Mouse (Mus musculus): Measurements from ENCODE around the gene Prpf18.

Prpf18 gene

DNA sequence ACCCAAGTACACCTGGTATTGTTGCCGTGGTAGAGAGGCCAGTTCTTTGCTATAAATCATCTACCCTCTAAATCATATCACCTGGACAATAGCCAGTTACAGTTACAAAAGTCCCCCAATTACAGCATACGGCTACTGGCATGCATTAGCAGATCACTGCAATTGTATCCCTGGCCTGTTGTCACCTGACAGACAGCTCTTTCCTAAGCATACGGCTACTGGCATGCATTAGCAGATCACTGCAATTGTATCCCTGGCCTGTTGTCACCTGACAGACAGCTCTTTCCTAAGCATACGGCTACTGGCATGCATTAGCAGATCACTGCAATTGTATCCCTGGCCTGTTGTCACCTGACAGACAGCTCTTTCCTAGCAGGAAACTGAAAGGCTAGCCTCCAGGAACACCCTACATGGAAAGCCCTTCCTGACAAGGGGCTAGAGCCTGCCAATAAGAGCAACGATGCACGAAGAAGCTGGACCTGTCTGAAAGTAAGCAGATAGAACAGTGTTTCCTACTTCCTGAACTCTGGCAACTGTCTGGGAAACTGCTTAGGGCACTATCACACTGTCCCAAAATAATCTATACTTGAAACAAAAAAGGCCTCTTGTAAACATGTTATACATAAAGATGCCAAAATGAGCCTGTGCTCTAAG is 37.5 kb downstream of the Prpf18 start:
- peak; percentile 26 to 56 for DNase-seq

DNA sequence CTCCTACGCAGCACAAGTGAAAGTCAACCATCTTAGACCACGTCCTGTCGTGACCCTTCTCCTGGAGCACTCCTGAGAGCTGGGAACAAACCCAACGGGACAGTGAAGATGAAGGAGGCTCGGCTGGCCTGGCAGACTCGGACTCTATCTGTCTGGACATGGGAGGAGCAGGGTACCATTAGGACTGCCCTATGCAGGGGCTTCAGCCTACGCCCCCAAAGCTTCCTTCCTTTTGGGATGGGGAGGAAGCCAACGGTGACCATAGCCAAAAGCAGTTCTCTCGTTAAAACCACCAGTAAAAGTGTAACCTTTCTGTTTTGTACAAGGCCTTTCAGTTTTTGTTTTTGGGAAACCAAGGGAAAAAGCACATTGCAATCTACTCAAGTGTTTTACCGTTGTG is 40.2 kb downstream of the Prpf18 start:
- DNase-seq = peak in 1 of 2 experiments; percentile 60

DNA sequence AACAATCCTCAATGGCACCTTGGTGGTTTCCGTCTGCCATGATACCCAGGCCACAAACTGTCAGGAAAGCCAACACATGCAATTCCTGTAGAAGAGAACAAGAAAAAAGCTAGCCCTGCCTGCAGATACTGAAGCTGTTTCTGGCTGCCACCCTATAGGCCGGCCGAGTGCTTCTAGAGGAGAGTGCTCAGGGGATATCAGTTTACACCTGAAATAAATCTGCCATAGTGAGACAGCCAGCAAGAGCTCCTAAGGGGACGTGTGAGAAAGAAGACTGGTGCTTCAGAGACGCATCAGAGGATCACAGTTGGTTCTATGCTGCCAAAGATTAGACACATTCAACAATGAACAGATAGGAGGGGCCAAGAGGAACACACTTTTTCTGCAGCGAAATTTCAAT is 40.6 kb downstream of the Prpf18 start:
- no peak for DNase-seq

DNA sequence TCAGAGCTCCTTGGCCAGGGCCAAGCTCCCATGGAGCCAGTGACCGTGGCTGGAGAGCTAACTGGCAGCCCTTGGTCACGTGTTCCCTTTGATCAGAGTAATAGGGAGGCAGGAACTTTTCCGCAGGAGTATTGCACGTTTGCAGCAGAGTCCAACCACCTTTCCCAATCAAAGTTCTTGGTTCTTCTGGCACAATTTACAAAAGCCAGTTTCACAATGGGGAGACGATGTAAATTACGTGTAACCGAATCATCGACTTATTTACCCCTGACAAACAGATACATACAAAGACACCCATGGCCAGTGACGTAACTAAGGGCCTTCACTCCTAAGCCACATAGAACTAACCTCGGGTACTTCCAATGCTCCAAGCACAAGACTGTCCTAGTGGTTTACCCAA is 42.5 kb downstream of the Prpf18 start:
- no peak for DNase-seq

DNA sequence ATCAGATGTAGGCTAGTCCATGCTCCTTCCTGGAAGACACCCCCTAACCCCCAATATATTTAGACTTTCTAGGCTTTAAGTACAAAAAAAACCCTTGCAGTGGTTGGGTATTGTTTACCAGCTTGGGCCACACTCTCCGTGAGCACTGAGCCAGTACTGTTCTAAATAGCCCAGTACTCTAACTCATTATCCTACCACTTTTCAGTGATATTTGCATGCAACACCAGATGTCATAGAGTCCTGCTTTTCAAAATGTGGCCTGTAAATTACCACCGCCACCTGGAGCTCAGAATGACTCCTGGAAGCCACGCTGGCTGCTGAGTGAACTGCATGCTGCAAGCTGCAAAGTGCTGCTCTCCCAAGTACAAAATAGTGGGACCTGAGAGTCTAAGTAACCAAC is 43.7 kb downstream of the Prpf18 start:
- no peak for DNase-seq

DNA sequence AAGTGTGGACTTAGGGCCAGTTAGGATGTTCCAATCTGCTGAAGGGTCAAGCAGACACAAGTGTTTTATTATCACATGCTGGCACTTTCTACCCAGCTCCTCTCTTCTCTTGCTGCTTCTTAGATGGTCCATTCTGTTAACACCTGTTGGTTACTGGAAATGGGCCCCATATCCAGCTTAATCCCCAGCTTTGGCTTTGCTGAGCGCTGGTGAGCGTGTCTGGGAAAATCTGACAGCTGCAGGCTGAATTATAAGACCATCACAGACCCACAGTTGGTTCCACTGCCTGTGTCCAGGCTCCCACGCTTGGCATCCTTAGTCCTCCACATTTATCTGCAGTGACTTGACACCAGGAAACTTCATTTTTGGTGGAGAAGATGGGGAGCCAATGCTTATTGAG is 45.4 kb downstream of the Prpf18 start:
- no peak for DNase-seq

DNA sequence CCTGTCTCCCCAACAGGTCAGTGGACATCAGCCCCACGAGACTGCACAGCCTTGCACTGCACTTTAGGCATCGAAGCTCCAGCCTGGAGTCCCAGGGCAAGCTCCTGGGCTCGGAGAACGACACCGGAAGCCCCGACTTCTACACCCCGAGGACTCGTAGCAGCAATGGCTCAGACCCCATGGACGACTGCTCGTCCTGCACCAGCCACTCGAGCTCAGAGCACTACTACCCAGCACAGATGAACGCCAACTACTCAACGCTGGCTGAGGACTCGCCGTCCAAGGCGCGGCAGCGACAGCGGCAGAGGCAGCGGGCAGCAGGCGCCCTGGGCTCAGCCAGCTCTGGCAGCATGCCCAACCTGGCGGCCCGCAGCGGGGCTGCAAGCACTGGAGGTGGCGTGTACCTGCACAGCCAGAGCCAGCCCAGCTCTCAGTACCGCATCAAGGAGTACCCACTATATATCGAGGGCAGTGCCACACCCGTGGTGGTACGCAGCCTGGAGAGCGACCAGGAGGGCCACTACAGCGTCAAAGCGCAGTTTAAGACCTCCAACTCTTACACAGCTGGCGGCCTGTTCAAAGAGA is 48.5 kb downstream of the Prpf18 start:
- peak; percentile 7 to 56 for DNase-seq

DNA sequence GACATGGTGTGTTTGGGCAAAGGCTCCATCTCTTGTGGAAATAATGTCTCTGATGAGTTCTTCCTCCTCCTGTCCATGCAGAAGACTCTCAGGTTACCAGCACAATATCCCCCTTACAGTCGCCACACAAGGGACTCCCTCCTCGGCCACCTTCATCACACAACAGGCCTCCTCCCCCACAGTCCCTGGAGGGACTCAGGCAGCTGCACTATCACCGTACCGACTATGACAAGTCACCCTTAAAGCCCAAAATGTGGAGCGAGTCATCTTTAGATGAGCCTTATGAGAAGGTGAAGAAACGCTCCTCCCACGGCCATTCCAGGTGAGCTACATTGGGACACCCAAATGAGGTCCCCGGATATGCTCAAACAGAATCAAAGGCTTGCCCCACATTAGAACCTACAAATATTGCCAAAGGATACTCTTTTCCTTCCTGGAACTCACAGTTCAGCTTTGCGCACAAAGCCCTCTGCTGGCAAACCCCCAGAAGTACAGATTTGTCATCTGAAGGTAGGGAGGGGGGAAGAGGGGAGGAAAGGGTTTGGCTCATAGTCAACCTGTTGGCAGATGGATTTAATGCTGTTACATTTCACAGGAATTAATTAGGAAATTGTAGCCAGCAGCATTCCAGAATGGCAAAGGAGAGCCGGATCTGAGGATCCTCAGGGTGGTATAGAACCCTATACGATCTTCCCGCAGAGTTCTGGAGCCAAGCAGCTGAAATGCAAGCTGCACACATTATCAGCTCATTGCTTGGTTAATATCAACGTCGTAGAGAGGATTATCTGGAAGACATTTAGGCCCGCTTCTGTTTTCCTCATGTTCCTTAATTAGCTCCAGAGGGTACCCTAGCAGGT is 50.7 kb downstream of the Prpf18 start:
- peak; percentile 80 to 82 for DNase-seq

DNA sequence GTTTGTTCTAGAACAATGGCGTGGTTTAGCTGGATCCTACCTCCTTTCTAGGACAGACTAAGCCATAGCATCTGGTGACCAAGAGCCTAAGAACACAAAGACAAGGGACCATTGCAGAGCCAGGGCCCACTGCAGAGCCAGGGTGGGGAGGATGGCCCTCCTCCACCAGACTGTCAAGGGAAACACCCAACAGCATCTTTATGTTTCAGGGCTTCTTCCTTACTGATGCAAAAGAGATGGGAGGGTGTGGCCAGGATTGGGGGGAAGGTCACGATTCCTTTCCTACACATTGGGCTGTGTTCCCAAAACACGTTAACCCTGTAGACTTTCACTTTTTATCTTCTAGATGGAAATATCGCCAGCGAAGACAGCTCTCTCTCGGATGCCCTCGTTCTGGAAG is 54.9 kb downstream of the Prpf18 start:
- DNase-seq = peak in 1 of 2 experiments; percentile 10

DNA sequence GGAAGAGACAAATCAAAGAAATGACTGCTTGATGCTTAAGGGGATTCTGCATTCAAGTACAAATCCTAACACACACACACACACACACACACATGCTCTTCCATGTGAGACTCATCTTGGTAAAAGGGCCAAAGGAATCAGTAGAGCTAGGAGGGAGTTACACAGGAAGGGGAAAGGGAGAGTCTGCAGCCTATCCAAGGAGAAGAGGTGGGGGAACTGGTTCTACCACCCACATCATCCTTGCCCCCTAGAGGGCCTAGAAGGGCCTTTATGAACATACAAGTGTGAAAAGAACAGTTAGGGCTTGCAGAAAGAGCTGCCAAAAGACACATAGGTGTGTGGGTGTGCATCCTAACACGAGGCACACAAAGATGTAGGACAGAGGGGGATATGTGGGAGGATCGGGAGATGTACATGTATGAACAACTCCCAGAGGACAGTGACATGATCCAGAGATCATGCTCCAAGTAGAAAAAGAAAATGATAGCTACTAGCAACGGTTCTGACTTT is 58.0 kb downstream of the Prpf18 start:
- no peak for DNase-seq

DNA sequence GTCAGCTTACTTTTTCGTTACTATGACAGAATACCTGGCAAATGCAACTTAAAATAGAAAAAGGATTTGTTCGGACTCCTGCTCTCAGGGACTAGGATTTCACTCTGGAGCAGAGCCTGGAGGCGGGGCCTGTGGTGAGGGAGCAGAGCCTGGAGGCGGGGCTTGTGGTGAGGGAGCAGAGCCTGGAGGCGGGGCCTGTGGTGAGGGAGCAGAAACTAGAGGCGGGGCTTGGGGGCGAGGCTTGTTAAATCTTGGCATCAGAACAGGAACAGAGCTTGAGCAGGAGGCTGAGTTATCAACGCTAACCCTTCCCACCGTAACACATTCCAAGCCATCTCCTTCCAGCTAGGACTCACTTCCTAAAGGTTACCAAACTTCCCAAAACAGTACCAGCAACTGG is 58.5 kb downstream of the Prpf18 start:
- peak; percentile 80 to 87 for DNase-seq

DNA sequence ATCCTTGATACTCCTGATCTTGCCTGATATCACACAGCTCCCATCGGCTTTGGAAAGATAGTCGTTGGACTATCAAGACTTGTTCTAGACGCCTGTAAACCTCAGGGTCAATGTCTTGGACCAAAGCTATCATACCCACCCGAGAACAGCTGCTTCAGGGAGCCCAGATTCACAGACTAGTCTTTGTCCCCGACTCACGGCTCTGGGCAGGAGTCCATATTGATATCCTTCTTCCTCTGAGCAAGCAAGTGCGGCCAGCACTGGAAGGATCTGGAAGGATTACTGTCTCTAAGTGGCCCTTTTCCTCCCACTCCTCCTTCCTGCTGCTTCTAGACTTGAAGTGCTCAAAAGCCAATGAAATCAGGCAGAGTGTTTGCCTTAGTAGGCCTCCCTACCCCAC is 59.2 kb downstream of the Prpf18 start:
- DNase-seq = no peak

DNA sequence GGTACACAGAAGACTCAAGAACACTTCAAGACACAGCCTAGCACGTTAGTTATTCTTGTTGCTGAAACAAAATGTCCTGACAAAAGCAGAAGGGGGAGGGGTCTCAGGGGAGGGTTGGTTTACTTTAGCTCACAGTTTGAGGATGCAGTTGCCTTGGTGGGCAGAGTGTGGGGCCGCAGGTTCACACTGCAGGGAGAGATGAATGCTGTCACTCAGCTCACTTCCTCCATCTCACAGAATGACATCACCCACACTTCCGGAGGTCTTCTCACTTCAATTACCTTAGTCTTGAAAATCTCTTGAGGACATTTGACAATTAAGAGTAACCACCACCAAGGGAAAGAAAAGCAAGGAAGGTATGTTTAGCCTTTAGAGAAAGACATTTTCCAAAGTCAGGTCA is 60.3 kb downstream of the Prpf18 start:
- peak in 1 of 2 experiments; percentile 17 for DNase-seq

DNA sequence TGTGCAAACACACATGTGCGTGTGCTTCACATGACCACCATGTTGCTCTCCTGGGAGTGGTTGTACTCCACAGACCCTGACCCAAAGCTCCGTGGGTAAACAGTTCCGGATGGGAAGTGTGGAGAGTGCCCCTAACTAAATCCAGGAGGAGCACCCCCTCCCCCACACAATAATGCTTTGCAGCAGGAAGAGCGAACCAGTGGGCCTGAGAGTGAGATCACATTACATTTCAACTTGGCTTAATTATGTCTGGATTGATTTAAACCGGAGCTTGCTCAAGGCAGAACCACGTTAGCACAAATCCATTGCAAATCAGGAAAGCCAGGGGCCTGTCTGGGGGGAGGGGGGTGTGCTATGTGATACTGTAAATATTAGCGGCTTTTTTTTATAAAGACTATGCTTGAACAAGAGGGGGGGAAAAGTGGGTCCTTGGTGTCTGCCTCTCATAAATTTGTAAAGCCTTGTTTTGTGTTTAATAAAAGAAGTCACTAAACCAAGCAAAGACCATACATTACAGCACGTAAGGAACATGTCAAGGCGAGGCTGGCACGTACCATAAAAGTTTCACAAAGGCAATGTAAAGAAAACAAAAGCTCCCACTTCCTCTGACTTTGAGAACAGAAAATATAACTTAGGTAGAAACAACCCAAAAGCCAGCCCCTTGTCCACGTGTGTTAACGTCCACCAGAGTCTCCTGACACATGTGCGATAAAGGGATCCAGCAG is 64.1 kb downstream of the Prpf18 start:
- peak in 1 of 2 experiments; percentile 29 for DNase-seq

DNA sequence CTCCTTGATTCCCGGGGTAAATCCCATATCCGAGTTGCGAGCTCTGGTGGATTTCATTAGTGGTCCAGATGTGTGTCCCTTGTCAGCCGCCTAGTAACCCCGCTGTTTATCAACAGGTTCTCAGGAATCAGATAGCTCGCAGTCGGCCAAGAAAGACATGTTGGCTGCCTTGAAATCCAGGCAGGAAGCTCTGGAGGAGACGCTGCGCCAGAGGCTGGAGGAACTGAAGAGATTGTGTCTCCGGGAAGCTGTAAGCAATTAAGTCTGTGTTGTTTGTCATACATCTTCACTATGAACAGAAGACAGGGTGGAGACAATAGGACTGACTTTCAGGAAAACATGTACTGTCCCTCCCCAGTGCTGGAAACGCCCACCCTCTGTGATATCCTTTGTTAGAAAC is 65.7 kb downstream of the Prpf18 start:
- peak; percentile 40 to 57 for DNase-seq

DNA sequence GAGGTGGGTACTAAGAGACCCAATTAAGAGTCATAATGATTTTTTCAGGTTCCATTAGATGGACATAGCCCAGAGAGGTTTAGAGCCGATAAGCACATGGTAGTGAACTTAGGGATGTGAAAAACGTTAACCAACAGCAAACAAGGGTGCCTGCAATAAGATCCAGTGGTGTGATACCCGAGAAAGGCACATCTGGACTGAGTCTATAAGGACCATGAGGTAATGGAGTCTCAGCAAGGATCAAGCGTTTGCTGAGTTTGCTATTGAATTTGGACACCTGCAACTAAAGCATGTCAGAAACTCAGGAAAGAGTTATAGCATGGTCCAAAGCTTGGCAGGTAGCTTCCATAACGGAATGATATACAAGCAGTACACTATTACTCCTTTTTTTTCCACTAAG is 67.7 kb downstream of the Prpf18 start:
- DNase-seq = no peak

DNA sequence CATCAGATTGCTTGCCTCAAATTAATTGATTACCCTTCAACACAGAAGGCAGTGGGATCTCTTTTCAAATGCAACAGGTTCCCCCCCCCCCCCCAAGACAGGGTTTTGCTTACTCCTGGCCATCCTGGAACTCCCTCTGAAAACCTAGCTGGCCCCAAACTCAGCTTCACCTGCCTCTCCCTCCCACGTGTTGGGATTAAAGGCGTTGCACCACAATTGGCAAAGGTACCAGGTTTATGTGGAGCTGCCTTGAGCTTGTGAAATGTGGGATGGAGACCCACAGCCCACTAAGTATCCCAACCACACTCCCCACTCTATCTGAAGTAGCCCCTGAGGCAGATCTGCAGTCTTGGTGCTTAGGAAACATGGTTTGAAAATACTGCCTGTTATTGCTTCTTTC is 69.0 kb downstream of the Prpf18 start:
- peak in 1 of 2 experiments; percentile 6 for DNase-seq

DNA sequence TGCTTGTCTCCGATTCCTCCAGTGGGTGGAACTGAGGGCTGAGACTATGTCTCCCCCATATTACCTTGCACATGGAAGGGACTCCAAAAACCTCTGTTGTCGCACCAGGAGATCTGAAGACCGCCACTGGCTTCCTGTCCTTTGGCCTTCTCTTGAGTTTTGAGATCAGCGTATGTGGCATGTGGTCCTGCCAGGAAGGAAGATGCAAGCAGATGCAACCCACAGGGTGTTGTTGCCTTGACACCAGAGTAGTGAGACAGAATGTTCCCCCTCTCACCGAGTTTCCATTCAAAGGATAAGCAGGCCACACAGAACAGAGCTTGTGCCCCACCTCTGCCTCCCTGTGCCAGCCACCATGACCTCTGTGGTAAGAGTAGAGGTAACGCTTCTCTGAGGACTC is 71.2 kb downstream of the Prpf18 start:
- DNase-seq = no peak

DNA sequence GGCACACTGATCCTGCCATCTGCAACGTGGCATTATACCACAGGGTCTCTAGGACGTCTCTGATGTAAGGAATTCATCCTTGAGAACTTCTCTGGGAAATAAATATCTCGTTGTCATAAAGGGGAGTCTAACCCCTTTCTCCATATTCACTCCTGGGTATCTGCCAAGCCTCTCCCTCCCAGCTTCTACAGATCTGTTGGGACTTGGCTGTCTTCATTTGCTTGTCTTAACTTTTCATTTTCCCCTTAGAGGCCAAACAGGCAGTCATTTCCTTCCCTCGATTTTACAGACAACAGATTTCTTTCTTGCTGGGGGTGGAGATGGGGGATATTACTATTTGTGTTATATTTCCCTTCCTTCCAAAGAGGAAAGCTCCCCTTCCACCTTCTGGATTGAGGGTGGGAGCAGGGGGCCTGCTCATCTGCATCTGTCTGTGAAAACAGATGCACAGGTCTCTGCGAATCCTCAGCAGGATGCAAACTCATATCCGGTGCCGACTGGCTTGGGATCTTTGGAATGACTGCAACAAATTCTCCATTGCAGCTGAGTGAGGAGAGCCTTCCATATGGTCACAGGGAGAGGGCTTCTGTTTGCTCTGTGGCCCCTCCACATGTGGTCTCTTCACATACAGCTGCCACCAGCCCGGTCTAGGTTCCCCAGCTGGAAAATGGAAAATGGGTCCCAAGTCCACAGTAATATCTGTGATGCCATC is 72.4 kb downstream of the Prpf18 start:
- peak in 1 of 2 experiments; percentile 45 for DNase-seq

DNA sequence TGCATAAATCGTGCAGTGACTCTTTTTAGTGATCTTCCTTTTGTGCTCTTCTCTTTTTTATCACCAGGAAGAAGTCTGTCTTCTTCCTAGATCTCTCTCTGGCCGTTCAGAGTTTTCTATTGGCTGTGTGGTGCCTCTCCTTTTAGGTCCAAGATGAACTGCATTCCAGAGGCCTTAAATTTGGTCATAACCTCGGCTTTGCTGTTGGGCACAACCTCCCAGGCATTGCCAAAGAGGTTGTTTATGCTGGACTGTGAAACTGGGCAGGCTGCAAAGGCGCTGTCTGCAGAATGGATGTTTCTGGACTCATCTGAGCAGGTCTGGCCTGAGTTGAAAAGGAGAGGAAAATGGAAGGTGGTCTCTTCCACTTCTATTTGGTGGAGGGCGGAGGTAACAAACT is 73.6 kb downstream of the Prpf18 start:
- DNase-seq = peak in 1 of 2 experiments; percentile 26

DNA sequence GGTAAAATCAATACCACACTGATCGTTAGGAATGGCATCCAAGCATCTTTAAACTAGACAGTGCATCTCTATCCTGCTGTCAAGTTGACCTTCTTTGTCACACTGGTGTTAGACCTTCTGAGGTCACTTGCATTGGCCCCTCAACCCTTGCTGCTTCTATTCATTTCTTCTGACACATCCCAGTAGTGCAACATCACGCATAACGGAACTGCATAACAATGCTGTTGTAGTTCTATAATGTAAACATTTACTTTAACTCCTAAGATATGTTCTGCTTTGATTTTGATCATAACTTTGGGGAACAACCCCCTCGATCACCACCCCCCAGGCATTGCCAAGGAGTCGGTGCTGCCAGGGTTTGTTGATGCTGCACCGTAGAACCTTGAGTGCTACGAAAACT is 75.9 kb downstream of the Prpf18 start:
- peak in 1 of 2 experiments; percentile 8 for DNase-seq

DNA sequence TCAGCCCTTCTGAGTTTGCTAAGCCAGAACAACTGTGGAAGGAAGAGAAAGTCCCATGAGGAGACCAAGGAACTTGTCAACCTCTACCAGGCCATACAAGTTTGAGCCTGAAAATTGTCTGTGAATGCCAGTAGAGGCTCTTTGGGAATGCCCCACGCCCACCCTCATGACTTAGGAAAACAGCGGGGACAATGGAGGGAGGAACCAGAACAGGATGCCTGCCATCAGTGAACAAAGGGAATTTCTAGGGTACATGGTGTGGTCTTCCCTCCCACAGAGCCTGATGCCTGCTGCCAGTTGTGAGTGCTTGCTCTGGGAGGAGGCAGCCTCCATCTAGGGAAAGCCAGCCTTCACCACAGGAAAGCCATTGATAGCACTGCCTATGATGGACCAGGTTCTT is 76.8 kb downstream of the Prpf18 start:
- DNase-seq = peak in 1 of 2 experiments; percentile 47
